Mouse (Mus musculus): ENCODE measurements around the gene Plekho2. TPM values are rescaled to one million over a fixed set of nuclear protein-coding genes. Genes with fewer than 3 reads are reported as not detected.
A peak's percentile ranks its signal among the peaks of the same experiment; 100 is the strongest.

Plekho2 gene
- polyA plus RNA-seq, 1 experiment from 2014 or later: 14.9 TPM

DNA sequence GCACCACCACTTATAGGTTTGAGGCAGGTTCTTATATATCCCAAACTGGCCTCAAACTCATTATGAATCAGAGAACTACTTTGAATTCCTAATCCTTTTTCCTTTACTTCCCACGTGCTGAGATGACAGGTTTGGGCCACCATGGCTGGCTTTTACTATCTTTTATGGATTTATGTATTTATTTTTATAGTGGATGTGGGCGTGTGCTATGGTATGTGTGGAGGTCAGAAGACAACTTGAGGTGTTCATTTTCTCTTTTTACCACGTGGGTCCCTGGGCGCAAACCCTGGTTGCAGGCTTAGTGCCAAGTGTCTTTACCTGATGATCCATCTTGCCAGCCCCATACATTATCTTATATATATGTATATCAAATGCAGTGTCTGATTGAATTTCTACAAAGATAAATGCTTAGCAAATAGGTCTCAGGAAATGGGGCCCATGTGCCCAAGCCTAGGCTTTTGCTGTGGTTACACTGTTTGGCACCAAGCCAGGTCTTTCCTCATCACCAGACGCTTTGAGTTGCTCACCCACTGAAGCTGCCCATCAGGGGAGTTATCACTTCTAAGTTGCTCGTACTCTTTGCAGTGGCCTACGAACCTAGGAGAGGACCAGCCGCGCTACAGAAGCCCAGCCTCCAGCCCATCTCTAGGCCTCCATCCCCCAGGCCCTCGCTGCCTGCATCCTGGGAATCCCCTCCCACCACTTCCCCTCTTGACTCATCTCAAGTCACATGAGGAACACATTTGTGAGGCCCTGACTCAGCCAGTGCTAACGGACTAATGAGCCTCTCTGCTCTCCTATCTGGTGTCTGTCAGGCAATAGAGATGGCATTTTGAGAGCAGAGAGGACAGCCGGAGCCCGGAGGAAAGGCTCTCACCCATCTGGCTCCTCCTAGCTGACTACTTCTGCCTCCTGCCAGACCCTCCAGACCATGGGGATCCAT lies 38.4 kb downstream of the Plekho2 start:
- no peaks in the 10 kb centered on the region for H3K27me3 ChIP-seq (replicated peaks)
- ATAC-seq (ENCODE audit: insufficient number of reproducible peaks, low FRiP score): peak; percentile 66
- H3K4me2 ChIP-seq: peak overlapping the region; percentile 40
- no peaks in the 10 kb centered on the region for H3K9me3 ChIP-seq (replicated peaks)
- H3K4me3 ChIP-seq: no peak overlapping the region
- peak overlapping the region; percentile 20; the same call in 1 of the 2 replicates for H3K9ac ChIP-seq
- 29% methylated on average over 13 of the region's 13 CpGs for whole genome bisulfite sequencing
- H3K27ac ChIP-seq (ENCODE audit: poor library complexity, severe bottlenecking): peak overlapping the region; percentile 95
- no peaks in the 10 kb centered on the region for H3K36me3 ChIP-seq
- peaks cover 30% of the 10 kb centered on the region for H3K4me1 ChIP-seq (replicated peaks)

DNA sequence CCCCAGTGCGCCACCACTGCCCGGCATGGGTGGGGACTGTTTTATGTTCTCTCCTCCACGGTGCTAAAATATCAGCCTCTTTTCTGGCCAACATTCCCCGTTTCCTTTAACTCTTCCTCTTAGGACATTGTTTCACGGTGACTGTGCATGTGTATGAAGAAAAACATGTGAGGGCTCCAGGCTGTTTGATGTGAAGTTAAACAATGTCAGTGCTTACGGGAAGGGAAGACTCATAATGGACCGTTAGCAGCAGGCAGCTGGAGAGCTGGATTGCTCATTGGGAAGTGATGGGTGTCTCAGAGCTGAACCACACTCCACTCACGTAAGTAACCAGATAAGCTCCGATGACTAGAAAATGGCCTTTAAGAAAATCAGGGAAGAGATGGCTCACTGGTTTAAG lies 40.1 kb downstream of the Plekho2 start:
- no peak overlapping the region for H3K4me2 ChIP-seq
- no peaks in the 10 kb centered on the region for H3K27me3 ChIP-seq (replicated peaks)
- ATAC-seq (ENCODE audit: insufficient number of reproducible peaks, low FRiP score): no peak
- no peak overlapping the region for H3K27ac ChIP-seq (ENCODE audit: poor library complexity, severe bottlenecking)
- WGBS: 71% methylated on average over 9 of the region's 9 CpGs
- H3K36me3 ChIP-seq: no peaks in the 10 kb centered on the region
- no peaks in the 10 kb centered on the region for H3K9me3 ChIP-seq (replicated peaks)
- H3K9ac ChIP-seq: no peak overlapping the region
- no peak overlapping the region for H3K4me3 ChIP-seq
- peaks cover 17% of the 10 kb centered on the region for H3K4me1 ChIP-seq (replicated peaks)

DNA sequence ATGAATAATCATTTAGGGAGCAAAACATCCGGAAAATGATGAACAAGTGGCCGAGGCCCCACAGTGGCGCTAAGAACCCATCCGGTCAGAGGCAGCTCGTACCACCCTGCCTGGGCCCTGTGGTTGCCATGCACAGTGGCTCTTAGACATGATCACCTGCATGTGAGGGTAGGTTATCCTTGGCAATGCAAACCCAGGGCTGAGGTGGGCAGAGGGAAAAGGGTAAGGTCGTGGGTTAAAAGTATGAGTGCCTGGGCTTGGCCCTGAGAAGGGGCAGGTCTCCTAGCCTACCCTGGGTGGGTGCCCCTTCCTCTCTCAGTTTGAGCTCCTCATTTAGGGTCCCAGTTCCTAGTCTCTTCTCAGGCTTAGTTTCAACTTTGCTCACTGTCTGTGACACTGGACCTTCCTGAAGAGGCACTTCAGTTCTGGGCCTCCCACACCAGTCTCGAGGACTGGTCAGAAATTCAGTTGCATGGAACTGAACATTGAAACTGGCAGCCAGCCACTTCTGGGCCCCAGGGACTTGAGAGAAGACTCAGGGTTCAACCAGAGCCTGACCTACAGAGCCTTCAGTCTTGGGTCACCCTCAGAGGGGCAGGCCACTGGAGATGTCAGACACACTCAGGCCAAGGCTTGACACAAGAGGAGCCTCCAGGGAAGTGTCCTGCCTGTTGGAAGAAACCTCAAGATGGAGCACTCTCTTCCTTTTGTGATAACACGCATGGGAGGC lies 41.8 kb downstream of the Plekho2 start:
- no peak overlapping the region for H3K4me3 ChIP-seq
- H3K27ac ChIP-seq (ENCODE audit: poor library complexity, severe bottlenecking): no peak overlapping the region
- H3K4me1 ChIP-seq (replicated peaks): peaks cover 17% of the 10 kb centered on the region
- no peak overlapping the region for H3K4me2 ChIP-seq
- H3K9ac ChIP-seq: no peak overlapping the region
- no peaks in the 10 kb centered on the region for H3K27me3 ChIP-seq (replicated peaks)
- no peaks in the 10 kb centered on the region for H3K36me3 ChIP-seq
- ATAC-seq (ENCODE audit: insufficient number of reproducible peaks, low FRiP score): no peak
- H3K9me3 ChIP-seq (replicated peaks): no peaks in the 10 kb centered on the region; the same call in 1 of the 2 replicates
- WGBS: 79% methylated on average over 8 of the region's 8 CpGs

DNA sequence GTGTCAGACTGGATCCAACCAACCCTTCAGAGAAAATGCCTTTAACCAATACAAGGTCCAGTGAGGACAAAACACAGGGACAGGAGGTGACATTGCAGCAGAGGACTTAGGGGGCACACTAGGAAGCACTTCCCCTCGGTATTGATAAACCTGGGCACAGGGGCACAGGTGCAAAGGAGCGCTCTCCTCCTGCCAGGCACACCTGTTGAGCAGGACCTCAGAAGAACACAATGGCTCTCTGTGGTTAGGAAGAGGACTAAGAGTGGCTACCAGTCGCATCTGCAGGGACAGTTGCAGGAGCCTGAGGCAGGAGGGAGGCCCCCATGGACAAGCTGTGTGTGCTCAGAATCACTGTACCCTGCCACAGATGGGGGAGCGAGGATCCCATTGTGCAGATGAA lies 43.3 kb downstream of the Plekho2 start:
- no peak for ATAC-seq (ENCODE audit: insufficient number of reproducible peaks, low FRiP score)
- no peaks in the 10 kb centered on the region; the same call in 1 of the 2 replicates for H3K9me3 ChIP-seq (replicated peaks)
- no peak overlapping the region for H3K27ac ChIP-seq (ENCODE audit: poor library complexity, severe bottlenecking)
- no peak overlapping the region for H3K4me2 ChIP-seq
- peaks cover 4% of the 10 kb centered on the region for H3K4me1 ChIP-seq (replicated peaks)
- H3K36me3 ChIP-seq: no peaks in the 10 kb centered on the region
- no peak overlapping the region for H3K4me3 ChIP-seq
- H3K27me3 ChIP-seq (replicated peaks): no peaks in the 10 kb centered on the region
- H3K9ac ChIP-seq: no peak overlapping the region
- WGBS: 71% methylated on average over 4 of the region's 4 CpGs

DNA sequence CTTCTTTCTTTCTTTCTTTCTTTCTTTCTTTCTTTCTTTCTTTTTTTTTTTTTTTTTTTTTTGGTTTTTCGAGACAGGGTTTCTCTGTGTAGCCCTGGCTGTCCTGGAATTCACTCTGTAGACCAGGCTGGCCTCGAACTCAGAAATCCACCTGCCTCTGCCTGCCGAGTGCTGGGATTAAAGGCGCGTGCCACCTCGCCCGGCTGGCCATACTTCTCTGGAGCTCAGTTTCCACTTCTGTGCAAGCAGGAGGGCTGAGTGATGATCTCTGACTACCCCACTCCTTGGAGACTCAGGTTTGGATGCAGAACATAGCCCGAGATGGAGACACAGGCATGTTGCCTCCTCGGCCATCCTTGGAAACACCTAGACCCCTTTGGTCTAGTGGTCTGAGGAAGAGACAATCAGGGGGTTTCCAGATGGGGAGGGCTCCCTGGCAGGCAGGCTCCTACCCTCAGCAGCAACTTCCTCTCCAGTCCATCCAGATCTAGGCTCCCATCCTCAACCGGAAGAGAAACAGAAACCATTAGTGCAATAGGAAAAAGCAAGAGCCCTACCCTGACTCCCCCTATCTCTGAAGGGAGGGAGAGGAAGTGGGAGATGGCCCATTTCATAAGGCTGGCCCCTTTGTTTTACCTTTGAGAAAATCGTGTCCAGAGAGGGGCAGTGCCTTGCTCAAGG lies 43.9 kb downstream of the Plekho2 start:
- H3K4me3 ChIP-seq: no peak overlapping the region
- no peaks in the 10 kb centered on the region for H3K4me1 ChIP-seq (replicated peaks)
- H3K36me3 ChIP-seq: no peaks in the 10 kb centered on the region
- WGBS: 77% methylated on average over 11 of the region's 11 CpGs
- no peak overlapping the region for H3K4me2 ChIP-seq
- ATAC-seq (ENCODE audit: insufficient number of reproducible peaks, low FRiP score): no peak
- no peak overlapping the region for H3K27ac ChIP-seq (ENCODE audit: poor library complexity, severe bottlenecking)
- H3K27me3 ChIP-seq (replicated peaks): no peaks in the 10 kb centered on the region
- no peak overlapping the region for H3K9ac ChIP-seq
- H3K9me3 ChIP-seq (replicated peaks): no peaks in the 10 kb centered on the region; the same call in 1 of the 2 replicates

DNA sequence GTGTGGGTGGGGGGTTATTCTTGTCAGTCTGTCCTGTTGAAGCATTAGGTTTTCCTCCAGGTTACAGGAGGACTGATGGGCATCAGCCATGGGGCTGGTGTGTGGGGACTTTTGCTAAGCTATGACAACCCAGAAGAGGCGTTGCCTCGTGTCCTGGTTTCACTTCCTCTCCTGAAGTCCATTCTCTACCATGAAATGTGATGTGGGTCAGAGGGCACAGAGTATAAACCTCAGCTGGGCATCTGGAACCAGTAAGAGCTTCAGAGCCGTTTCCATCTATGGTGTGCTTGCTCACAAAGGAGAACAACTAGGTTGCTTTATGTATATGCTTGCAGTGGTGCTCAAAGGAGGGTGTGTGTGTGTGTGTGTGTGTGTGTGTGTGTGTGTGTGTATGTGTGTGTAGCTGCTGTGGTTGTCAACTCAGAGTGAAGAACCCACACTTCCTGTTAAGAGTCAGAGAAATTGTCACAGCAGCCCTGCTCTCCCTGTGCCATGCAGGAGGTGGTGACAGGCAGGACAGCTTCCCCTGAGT lies 44.6 kb downstream of the Plekho2 start:
- H3K27ac ChIP-seq (ENCODE audit: poor library complexity, severe bottlenecking): no peak overlapping the region
- 74% methylated on average over 3 of the region's 3 CpGs for WGBS
- H3K9me3 ChIP-seq (replicated peaks): no peaks in the 10 kb centered on the region; the same call in 1 of the 2 replicates
- H3K36me3 ChIP-seq: no peaks in the 10 kb centered on the region
- H3K4me3 ChIP-seq: no peak overlapping the region
- no peaks in the 10 kb centered on the region for H3K4me1 ChIP-seq (replicated peaks)
- H3K4me2 ChIP-seq: no peak overlapping the region
- no peaks in the 10 kb centered on the region for H3K27me3 ChIP-seq (replicated peaks)
- ATAC-seq (ENCODE audit: insufficient number of reproducible peaks, low FRiP score): no peak
- H3K9ac ChIP-seq: no peak overlapping the region

DNA sequence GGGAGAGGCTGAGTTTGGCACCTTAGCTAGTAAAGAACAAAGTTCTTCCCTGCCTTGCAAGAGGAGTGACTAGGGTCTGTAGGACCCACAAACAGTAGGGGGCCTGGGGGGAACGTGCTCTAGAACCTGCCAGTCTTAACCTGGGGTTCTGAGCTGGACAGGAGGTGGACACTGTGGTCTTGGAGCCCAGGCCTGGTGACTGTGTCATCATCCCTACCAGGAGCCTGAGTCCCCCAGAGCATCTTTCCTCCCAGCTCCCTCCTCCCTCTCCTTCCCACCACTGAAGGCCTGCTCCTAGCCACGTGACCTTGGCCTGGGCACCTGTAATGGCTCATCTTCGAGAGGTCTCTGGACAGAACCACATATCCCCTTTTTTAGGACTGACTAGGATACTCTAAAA lies 45.7 kb downstream of the Plekho2 start:
- no peak overlapping the region for H3K9ac ChIP-seq
- no peak for ATAC-seq (ENCODE audit: insufficient number of reproducible peaks, low FRiP score)
- no peak overlapping the region for H3K4me3 ChIP-seq
- no peaks in the 10 kb centered on the region; the same call in 1 of the 2 replicates for H3K9me3 ChIP-seq (replicated peaks)
- no peaks in the 10 kb centered on the region for H3K36me3 ChIP-seq
- H3K27ac ChIP-seq (ENCODE audit: poor library complexity, severe bottlenecking): no peak overlapping the region
- WGBS: 79% methylated on average over 3 of the region's 3 CpGs
- H3K4me1 ChIP-seq (replicated peaks): no peaks in the 10 kb centered on the region
- H3K4me2 ChIP-seq: no peak overlapping the region
- H3K27me3 ChIP-seq (replicated peaks): no peaks in the 10 kb centered on the region

DNA sequence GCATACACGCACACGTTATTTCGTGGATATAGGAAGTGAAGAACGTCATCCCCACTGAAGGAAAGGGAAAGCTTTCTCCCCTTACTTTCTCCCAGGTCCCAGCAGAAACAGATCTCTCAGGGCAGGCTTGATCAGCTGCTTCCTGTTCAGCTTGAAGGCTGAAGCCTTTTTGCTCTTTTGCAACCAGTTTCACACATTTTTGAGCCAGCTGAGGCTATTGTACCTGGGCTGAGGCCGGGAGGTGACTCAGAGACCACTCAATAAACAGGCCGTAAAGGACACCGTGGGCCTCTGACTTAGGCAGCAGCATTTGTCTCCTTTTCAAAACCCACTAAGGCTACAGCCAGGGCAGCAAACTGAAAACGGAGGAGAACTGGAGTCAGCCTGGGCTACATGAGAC lies 46.9 kb downstream of the Plekho2 start:
- WGBS: 79% methylated on average over 8 of the region's 8 CpGs
- Histone ChIP-seq H3K36me3 (no peaks in the 10 kb centered on the region), H3K27me3 (replicated peaks) (no peaks in the 10 kb centered on the region), H3K4me1 (replicated peaks) (peaks cover 11% of the 10 kb centered on the region), H3K4me3 (no peak overlapping the region), H3K9me3 (replicated peaks) (no peaks in the 10 kb centered on the region; the same call in 1 of the 2 replicates), H3K27ac (ENCODE audit: poor library complexity, severe bottlenecking) (no peak overlapping the region), H3K9ac (no peak overlapping the region), H3K4me2 (no peak overlapping the region)
- no peak for ATAC-seq (ENCODE audit: insufficient number of reproducible peaks, low FRiP score)

DNA sequence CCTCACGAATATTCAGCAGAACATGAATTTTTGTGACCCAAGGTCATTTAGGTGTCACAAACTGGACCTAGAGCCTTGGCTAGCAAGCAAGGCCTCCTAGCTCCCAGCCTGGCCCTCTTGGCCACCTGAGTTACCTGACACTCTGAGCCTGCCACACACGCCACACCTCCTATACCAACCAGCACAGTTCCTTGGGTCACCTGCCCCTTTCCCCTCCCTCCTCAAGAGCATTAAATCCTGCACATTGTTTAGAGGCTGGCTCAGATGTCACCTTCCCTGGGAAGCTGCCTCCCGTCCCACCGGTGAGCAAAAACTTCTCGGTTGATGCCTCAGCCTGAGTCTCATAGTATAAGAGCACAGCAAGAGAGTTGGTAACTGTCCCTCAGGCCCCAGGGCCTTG lies 48.6 kb downstream of the Plekho2 start:
- Histone ChIP-seq H3K4me1 (replicated peaks) (peaks cover 13% of the 10 kb centered on the region), H3K4me3 (no peak overlapping the region), H3K4me2 (no peak overlapping the region), H3K27me3 (replicated peaks) (no peaks in the 10 kb centered on the region), H3K9ac (no peak overlapping the region), H3K27ac (ENCODE audit: poor library complexity, severe bottlenecking) (no peak overlapping the region), H3K9me3 (replicated peaks) (no peaks in the 10 kb centered on the region; the same call in 1 of the 2 replicates), H3K36me3 (no peaks in the 10 kb centered on the region)
- no peak for ATAC-seq (ENCODE audit: insufficient number of reproducible peaks, low FRiP score)
- WGBS: 84% methylated on average over 5 of the region's 5 CpGs

DNA sequence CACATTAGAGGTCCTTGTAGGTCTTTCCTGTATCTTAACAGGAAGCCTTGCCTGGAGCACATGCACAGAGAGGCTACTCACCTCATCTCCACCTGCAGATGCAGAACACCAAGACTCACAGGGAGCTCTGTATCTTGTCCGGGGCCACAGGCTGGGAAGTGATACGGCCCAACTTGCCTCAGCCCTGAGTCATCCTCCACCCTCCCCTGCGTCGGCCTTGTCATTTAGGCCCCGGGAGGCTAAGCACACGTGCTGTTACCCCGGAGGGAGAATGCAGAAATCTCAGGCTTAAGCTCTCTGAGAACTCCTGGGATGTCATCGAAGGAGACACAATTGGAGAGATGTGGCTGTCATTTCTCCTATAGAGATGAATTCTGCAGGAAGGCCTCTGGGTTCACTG lies 50.2 kb downstream of the Plekho2 start:
- ATAC-seq (ENCODE audit: insufficient number of reproducible peaks, low FRiP score): no peak
- no peak overlapping the region for H3K27ac ChIP-seq (ENCODE audit: poor library complexity, severe bottlenecking)
- H3K4me1 ChIP-seq (replicated peaks): peaks cover 13% of the 10 kb centered on the region
- H3K9me3 ChIP-seq (replicated peaks): no peaks in the 10 kb centered on the region; the same call in 1 of the 2 replicates
- H3K27me3 ChIP-seq (replicated peaks): no peaks in the 10 kb centered on the region
- WGBS: 53% methylated on average over 8 of the region's 8 CpGs
- no peaks in the 10 kb centered on the region for H3K36me3 ChIP-seq
- H3K4me3 ChIP-seq: no peak overlapping the region
- H3K9ac ChIP-seq: no peak overlapping the region
- no peak overlapping the region for H3K4me2 ChIP-seq

Data from heart, embryonic 12.5 days (tissue).